Mouse (Mus musculus): Measurements from ENCODE around the gene Hbq1a. TPM values are rescaled to one million over a fixed set of nuclear protein-coding genes. Genes with fewer than 3 reads are reported as not detected.
A peak's percentile ranks its signal among the peaks of the same experiment; 100 is the strongest.
"Not testable (repeated sequence)": the region's sequence is repeated elsewhere in the genome, so short reads cannot be mapped to it uniquely, and the experiment has no call there.

The Hbq1a gene
- polyA plus RNA-seq, 1 experiment from 2014 or later, result 2.8 TPM

GRCm38 (mm10) chr11:32285031-32285775 lies 14.7 kb upstream of the Hbq1a start:
- H3K4me2 ChIP-seq, result no peak overlapping the region
- H3K36me3 ChIP-seq, result no peaks in the 10 kb centered on the region
- H3K4me1 ChIP-seq (replicated peaks), result no peaks in the 10 kb centered on the region
- no peaks in the 10 kb centered on the region for H3K9me3 ChIP-seq (replicated peaks)
- no peak overlapping the region for H3K4me3 ChIP-seq
- H3K9ac ChIP-seq, result no peak overlapping the region
- 67% methylated on average over 7 of the region's 7 CpGs for WGBS
- H3K27ac ChIP-seq (ENCODE audit: poor library complexity, severe bottlenecking), result no peak overlapping the region
- H3K27me3 ChIP-seq (replicated peaks), result peaks cover 32% of the 10 kb centered on the region
- ATAC-seq (ENCODE audit: insufficient number of reproducible peaks, low FRiP score), result peak; percentile 46

- H3K9me3 ChIP-seq (replicated peaks); H3K4me1 ChIP-seq (replicated peaks); H3K9ac ChIP-seq; H3K4me3 ChIP-seq; H3K27ac ChIP-seq (ENCODE audit: poor library complexity, severe bottlenecking); H3K4me2 ChIP-seq; ATAC-seq (ENCODE audit: insufficient number of reproducible peaks, low FRiP score); H3K36me3 ChIP-seq: not testable (repeated sequence)
- H3K27me3 ChIP-seq (replicated peaks), result peaks cover 25% of the 10 kb centered on the region
Measured at GRCm38 (mm10) chr11:32285887-32286286, 14.0 kb upstream of the Hbq1a start.

GRCm38 (mm10) chr11:32286695-32287492 lies 13.0 kb upstream of the Hbq1a start, which contains the start of gene Hbq1b:
TSS of gene Hbq1b (plus strand) at chr11:32286965.
- peaks cover 16% of the 10 kb centered on the region for H3K27me3 ChIP-seq (replicated peaks)
- peak within 1 kb of the TSS; percentile 39; the same call in 1 of the 2 replicates for H3K27ac ChIP-seq (ENCODE audit: poor library complexity, severe bottlenecking)
- peak within 1 kb of the TSS; percentile 20 for H3K4me3 ChIP-seq
- 18% methylated on average over 32 of the region's 33 CpGs for WGBS
- peak; percentile 40; the same call in 1 of the 2 replicates for ATAC-seq (ENCODE audit: insufficient number of reproducible peaks, low FRiP score)
- not testable (repeated sequence) for H3K36me3 ChIP-seq; H3K4me1 ChIP-seq (replicated peaks); H3K9me3 ChIP-seq (replicated peaks)
- peak within 1 kb of the TSS; percentile 59 for H3K4me2 ChIP-seq
- H3K9ac ChIP-seq, result peak within 1 kb of the TSS; percentile 35; the same call in 1 of the 2 replicates

- Histone ChIP-seq H3K4me2 (no peak overlapping the region), H3K9ac (no peak overlapping the region), H3K36me3 (no peaks in the 10 kb centered on the region), H3K9me3 (replicated peaks) (no peaks in the 10 kb centered on the region), H3K27ac (ENCODE audit: poor library complexity, severe bottlenecking) (peak overlapping the region; percentile 39; the same call in 1 of the 2 replicates), H3K27me3 (replicated peaks) (peaks cover 15% of the 10 kb centered on the region), H3K4me1 (replicated peaks) (no peaks in the 10 kb centered on the region), H3K4me3 (peak overlapping the region; percentile 20)
- ATAC-seq (ENCODE audit: insufficient number of reproducible peaks, low FRiP score), result no peak
- WGBS, result 63% methylated on average over 9 of the region's 9 CpGs
Measured at GRCm38 (mm10) chr11:32287493-32287825, 12.4 kb upstream of the Hbq1a start.

GRCm38 (mm10) chr11:32292819-32293218 lies 7.0 kb upstream of the Hbq1a start:
- WGBS, result 87% methylated on average over 4 of the region's 4 CpGs
- not testable (repeated sequence) for H3K36me3 ChIP-seq; H3K4me1 ChIP-seq (replicated peaks); H3K4me2 ChIP-seq; H3K4me3 ChIP-seq; H3K9me3 ChIP-seq (replicated peaks); H3K27me3 ChIP-seq (replicated peaks)
- 0 out of 2 replicates have a peak overlapping the region, but pooled peaks have one; percentile 24 for H3K9ac ChIP-seq
- 0 out of 2 replicates have a peak overlapping the region, but pooled peaks have one; percentile 6 for H3K27ac ChIP-seq (ENCODE audit: poor library complexity, severe bottlenecking)
- ATAC-seq (ENCODE audit: insufficient number of reproducible peaks, low FRiP score), result 0 out of 2 replicates have a peak, but pooled peaks have one; percentile 26

- H3K27me3 ChIP-seq (replicated peaks); H3K36me3 ChIP-seq; H3K9me3 ChIP-seq (replicated peaks); H3K4me1 ChIP-seq (replicated peaks); H3K9ac ChIP-seq; H3K4me3 ChIP-seq: not testable (repeated sequence)
- Histone ChIP-seq H3K27ac (ENCODE audit: poor library complexity, severe bottlenecking) (peak overlapping the region; percentile 27; the same call in 1 of the 2 replicates), H3K4me2 (0 out of 2 replicates have a peak overlapping the region, but pooled peaks have one; percentile 0)
- peak; percentile 13; the same call in 1 of the 2 replicates for ATAC-seq (ENCODE audit: insufficient number of reproducible peaks, low FRiP score)
- 46% methylated on average over 3 of the region's 3 CpGs for WGBS
Measured at GRCm38 (mm10) chr11:32293479-32293878, 6.4 kb upstream of the Hbq1a start.

- H3K4me1 ChIP-seq (replicated peaks), result not testable (repeated sequence)
- ATAC-seq (ENCODE audit: insufficient number of reproducible peaks, low FRiP score), result peak; percentile 89
Measured at GRCm38 (mm10) chr11:32296203-32296602, 3.7 kb upstream of the Hbq1a start, which contains the start of gene Hba-a2. TSS of gene Hba-a2 (plus strand) at chr11:32296489.

GRCm38 (mm10) chr11:32297417-32297816 lies 2.5 kb upstream of the Hbq1a start:
- H3K9me3 ChIP-seq (replicated peaks); H3K36me3 ChIP-seq; H3K9ac ChIP-seq; H3K4me1 ChIP-seq (replicated peaks); H3K4me3 ChIP-seq; H3K4me2 ChIP-seq; ATAC-seq (ENCODE audit: insufficient number of reproducible peaks, low FRiP score); H3K27ac ChIP-seq (ENCODE audit: poor library complexity, severe bottlenecking): not testable (repeated sequence)
- peaks cover 22% of the 10 kb centered on the region for H3K27me3 ChIP-seq (replicated peaks)
- WGBS, result 18% methylated on average over 2 of the region's 2 CpGs

More at GRCm38 (mm10) chr11:32296203-32296602, 3.7 kb upstream of the Hbq1a start, which contains the start of gene Hba-a2:
- H3K36me3 ChIP-seq; H3K27me3 ChIP-seq (replicated peaks); H3K27ac ChIP-seq (ENCODE audit: poor library complexity, severe bottlenecking); H3K9me3 ChIP-seq (replicated peaks); H3K9ac ChIP-seq; H3K4me3 ChIP-seq: not testable (repeated sequence)
- H3K4me2 ChIP-seq, result 0 out of 2 replicates have a peak within 1 kb of the TSS, but pooled peaks have one; percentile 13
- no CpG with 5 or more reads among the region's 4 CpGs for WGBS

GRCm38 (mm10) chr11:32297866-32298531 lies 1.9 kb upstream of the Hbq1a start:
- Histone ChIP-seq H3K4me1 (replicated peaks) (no peaks in the 10 kb centered on the region), H3K9ac (no peak overlapping the region), H3K4me3 (no peak overlapping the region), H3K9me3 (replicated peaks) (no peaks in the 10 kb centered on the region), H3K4me2 (no peak overlapping the region), H3K36me3 (no peaks in the 10 kb centered on the region), H3K27ac (ENCODE audit: poor library complexity, severe bottlenecking) (no peak overlapping the region), H3K27me3 (replicated peaks) (peaks cover 25% of the 10 kb centered on the region)
- WGBS, result 78% methylated on average over 1 of the region's 1 CpGs
- no peak for ATAC-seq (ENCODE audit: insufficient number of reproducible peaks, low FRiP score)

GRCm38 (mm10) chr11:32298532-32298918 lies 1.3 kb upstream of the Hbq1a start:
- 91% methylated on average over 2 of the region's 2 CpGs for WGBS
- Histone ChIP-seq H3K4me3 (no peak overlapping the region), H3K36me3 (no peaks in the 10 kb centered on the region), H3K4me1 (replicated peaks) (no peaks in the 10 kb centered on the region), H3K27ac (ENCODE audit: poor library complexity, severe bottlenecking) (no peak overlapping the region), H3K9me3 (replicated peaks) (no peaks in the 10 kb centered on the region), H3K9ac (no peak overlapping the region), H3K4me2 (no peak overlapping the region), H3K27me3 (replicated peaks) (peaks cover 30% of the 10 kb centered on the region)
- ATAC-seq (ENCODE audit: insufficient number of reproducible peaks, low FRiP score), result no peak
